Mouse (Mus musculus) WW6 (cell line): ENCODE results near the gene Olfr20.
A peak's percentile ranks its signal among the peaks of the same experiment; 100 is the strongest.
"Not testable (repeated sequence)": the region's sequence is repeated elsewhere in the genome, so short reads cannot be mapped to it uniquely, and the experiment has no call there.

Experiments
- DNase-seq: peaks from one replicate; pipeline ENCODE4 v3.0.0-alpha.2; 2013; ENCODE audit warnings: low read depth, low spot score

Olfr20 gene

GRCm38 (mm10) chr11:73350483-73350882, at the start of gene Olfr20:
Gene Olfr20 (plus strand): TSS chr11:73350783.
- no peak for DNase-seq

GRCm38 (mm10) chr11:73303123-73303522, 47.5 kb upstream of the Olfr20 start:
- no peak for DNase-seq

GRCm38 (mm10) chr11:73315961-73316360, 34.6 kb upstream of the Olfr20 start:
- no peak for DNase-seq

- DNase-seq, result peak; percentile 40
Observed at GRCm38 (mm10) chr11:73318581-73318980, 32.0 kb upstream of the Olfr20 start.

GRCm38 (mm10) chr11:73321064-73321463, 29.5 kb upstream of the Olfr20 start:
- not testable (repeated sequence) for DNase-seq

- no peak for DNase-seq
Observed at GRCm38 (mm10) chr11:73323906-73324830, 26.4 kb upstream of the Olfr20 start.

GRCm38 (mm10) chr11:73326485-73326886, 24.1 kb upstream of the Olfr20 start:
- no peak for DNase-seq

- DNase-seq, result no peak
Observed at GRCm38 (mm10) chr11:73327361-73327760, 23.2 kb upstream of the Olfr20 start.

GRCm38 (mm10) chr11:73329442-73329841, 21.1 kb upstream of the Olfr20 start, which contains the start of the genes Aspa, Gm49340 and Spata22:
Gene Aspa (minus strand): TSS chr11:73329596.
Gene Gm49340 (plus strand): TSS chr11:73329741.
Gene Spata22 (plus strand): TSS chr11:73329741.
- DNase-seq, result peak; percentile 57

- DNase-seq, result no peak
Observed at GRCm38 (mm10) chr11:73333357-73333756, 17.2 kb upstream of the Olfr20 start.

GRCm38 (mm10) chr11:73336919-73337318, 13.7 kb upstream of the Olfr20 start:
- no peak for DNase-seq

GRCm38 (mm10) chr11:73370946-73371345, 20.4 kb downstream of the Olfr20 start, which contains the start of gene Olfr376:
Gene Olfr376 (plus strand): TSS chr11:73371246.
- no peak for DNase-seq

GRCm38 (mm10) chr11:73395374-73395773, 44.8 kb downstream of the Olfr20 start:
- DNase-seq, result peak; percentile 22

- no peak for DNase-seq
Observed at GRCm38 (mm10) chr11:73399514-73399913, 48.9 kb downstream of the Olfr20 start, which contains the start of gene Olfr1. Gene Olfr1 (minus strand): TSS chr11:73399614.
